Mouse (Mus musculus) right cerebral cortex, postnatal 4 days (tissue): Measurements from ENCODE around the gene Rxfp4.

ENCODE experiments used
- DNase-seq: peaks from one replicate; pipeline ENCODE4 v3.0.0-alpha.2; 2022

Gene Rxfp4

GRCm38 (mm10) chr3:88651669-88652618 lies 998 bp downstream of the Rxfp4 start:
- DNase-seq, result no peak

GRCm38 (mm10) chr3:88650713-88651504 lies 2.0 kb downstream of the Rxfp4 start:
- DNase-seq, result no peak

GRCm38 (mm10) chr3:88649967-88650366 lies 3.0 kb downstream of the Rxfp4 start:
- DNase-seq, result no peak

GRCm38 (mm10) chr3:88649186-88649585 lies 3.8 kb downstream of the Rxfp4 start:
- DNase-seq, result no peak

- no peak for DNase-seq
Observed at GRCm38 (mm10) chr3:88648452-88649168, 4.3 kb downstream of the Rxfp4 start.

GRCm38 (mm10) chr3:88647779-88648413 lies 5.0 kb downstream of the Rxfp4 start:
- no peak for DNase-seq

- no peak for DNase-seq
Observed at GRCm38 (mm10) chr3:88647076-88647475, 5.9 kb downstream of the Rxfp4 start.

GRCm38 (mm10) chr3:88646426-88646995 lies 6.4 kb downstream of the Rxfp4 start:
- DNase-seq, result no peak

- no peak for DNase-seq
Observed at GRCm38 (mm10) chr3:88645937-88646336, 7.0 kb downstream of the Rxfp4 start.

GRCm38 (mm10) chr3:88643078-88643477 lies 9.9 kb downstream of the Rxfp4 start:
- no peak for DNase-seq

- peak; percentile 64 for DNase-seq
Observed at GRCm38 (mm10) chr3:88640676-88641075, 12.3 kb downstream of the Rxfp4 start.

- no peak for DNase-seq
Observed at GRCm38 (mm10) chr3:88639239-88639638, 13.7 kb downstream of the Rxfp4 start.

- no peak for DNase-seq
Observed at GRCm38 (mm10) chr3:88637134-88637533, 15.8 kb downstream of the Rxfp4 start.

- DNase-seq, result no peak
Observed at GRCm38 (mm10) chr3:88636555-88636986, 16.4 kb downstream of the Rxfp4 start.

GRCm38 (mm10) chr3:88635506-88636275 lies 17.3 kb downstream of the Rxfp4 start:
- no peak for DNase-seq

GRCm38 (mm10) chr3:88633056-88633455 lies 19.9 kb downstream of the Rxfp4 start:
- DNase-seq, result no peak

- DNase-seq, result no peak
Observed at GRCm38 (mm10) chr3:88631921-88632587, 20.9 kb downstream of the Rxfp4 start.

GRCm38 (mm10) chr3:88630849-88631341 lies 22.0 kb downstream of the Rxfp4 start:
- peak; percentile 42 for DNase-seq

- no peak for DNase-seq
Observed at GRCm38 (mm10) chr3:88630018-88630417, 22.9 kb downstream of the Rxfp4 start.

GRCm38 (mm10) chr3:88629244-88629643 lies 23.7 kb downstream of the Rxfp4 start:
- DNase-seq, result no peak

- no peak for DNase-seq
Observed at GRCm38 (mm10) chr3:88628766-88629165, 24.2 kb downstream of the Rxfp4 start.
